Comparison of ENCODE assay signal across 1 mouse cellular context in genomic region chr7:28815230-28815629, GRCm38 (mm10).
TF ChIP-seq lines count a peak whose summit lies in the region.

No protein-coding gene starts in this region.

TF ChIP-seq in ES-E14, 5 proteins besides CTCF, POLR2A, EP300 and RAD21:
- TF ChIP-seq ZNF384 (IDR thresholded peaks at IDR 0.05; ENCODE audit: low read depth, low read length) (no peak), MAFK (IDR thresholded peaks at IDR 0.05; ENCODE audit: insufficient read depth, low read depth, low read length) (no peak), ZC3H11A (IDR thresholded peaks at IDR 0.05; ENCODE audit: borderline replicate concordance, low read depth, low read length) (no peak), HCFC1 (IDR thresholded peaks at IDR 0.05; ENCODE audit: borderline replicate concordance, insufficient read depth, low read length) (no peak), CHD2 (IDR thresholded peaks at IDR 0.05; ENCODE audit: low read depth, low read length) (no peak)
